Mouse (Mus musculus) lung, adult 18-20 months (tissue): ENCODE data around the gene Zfp367.

Source experiments
- DNase-seq, 2 experiments: peaks; one replicate each; pipeline ENCODE4 v3.0.0; 2022; ENCODE audit warnings: mixed read lengths in 2 of 2

Zfp367 gene

GRCm38 (mm10) chr13:64089130-64089529 is 63.9 kb downstream of the Zfp367 start, which contains the start of gene Hsd17b3:
Gene Hsd17b3, minus strand, starts transcription at chr13:64089230.
- DNase-seq = no peak

DNA sequence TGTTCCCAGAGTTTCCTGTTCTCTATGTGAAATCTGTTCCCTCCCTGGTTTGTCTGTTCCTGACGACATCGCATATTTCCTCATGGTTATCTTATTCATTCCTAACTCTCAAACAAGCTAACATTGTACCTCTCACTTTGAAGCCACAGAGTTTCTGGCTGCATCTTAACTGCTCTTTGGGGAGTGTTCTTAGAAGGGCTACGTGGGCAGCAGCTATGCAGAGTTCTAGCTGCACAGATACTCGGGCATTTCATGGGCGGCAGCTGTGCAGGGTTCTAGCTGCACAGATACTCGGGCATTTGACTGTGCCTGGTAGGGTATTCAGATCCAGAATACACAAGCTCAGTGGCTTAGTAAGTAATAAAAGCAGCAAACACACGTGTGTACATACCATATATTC is 64.9 kb downstream of the Zfp367 start:
- DNase-seq = no peak

DNA sequence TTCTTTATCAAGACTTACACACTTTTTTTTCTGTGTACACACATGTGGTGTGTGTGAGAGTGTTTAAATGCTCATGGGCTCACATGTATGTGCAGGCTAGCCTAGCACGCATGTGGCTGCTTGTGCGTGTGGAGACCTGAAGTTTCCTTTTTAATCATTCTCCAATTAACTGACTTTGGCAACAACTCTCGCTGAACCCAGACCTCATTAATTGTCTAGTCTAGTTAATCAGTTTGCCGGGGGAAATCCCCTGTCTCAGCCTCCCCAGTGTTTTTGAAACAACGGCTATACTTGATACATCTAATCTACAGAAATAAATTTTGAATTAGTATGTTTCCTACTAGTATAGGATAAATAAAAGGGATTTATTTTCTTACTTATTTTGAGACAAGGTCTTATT is 67.0 kb downstream of the Zfp367 start:
- DNase-seq = no peak

DNA sequence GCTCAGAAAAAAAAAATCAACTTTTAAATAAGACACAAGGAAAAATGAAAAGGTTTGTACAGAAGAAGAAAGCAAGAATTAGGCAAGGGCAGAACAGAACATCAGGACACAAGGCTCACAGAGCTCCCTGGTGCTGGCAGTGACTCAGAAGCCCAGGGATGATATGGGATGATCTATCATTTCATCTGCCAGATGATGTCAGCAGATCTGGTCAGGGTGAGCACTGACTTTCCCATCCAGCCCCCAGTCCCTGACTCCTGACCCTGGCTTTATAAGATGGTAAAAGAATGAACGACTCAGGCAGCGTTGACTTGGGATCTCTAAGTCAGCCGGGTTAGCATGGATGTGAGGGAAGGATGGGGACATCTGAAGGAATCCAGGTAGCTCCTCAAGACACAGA is 69.7 kb downstream of the Zfp367 start:
- DNase-seq = no peak
